Mouse (Mus musculus) midbrain, embryonic 11.5 days (tissue): Measurements from ENCODE around the gene Arhgap25. TPM values are rescaled to one million over a fixed set of nuclear protein-coding genes. Genes with fewer than 3 reads are reported as not detected.

Experiments used
- ATAC-seq: fragments of 200-750 bp; cut with Nextera tagmentation; 2 replicates; pipeline ENCODE4 v1.8.0; 2017; ENCODE audit warnings: moderate TSS enrichment, moderate library complexity; ENCODE audit not compliant: low FRiP score
- DNase-seq: peaks from one replicate; pipeline ENCODE4 v3.0.0; 2015; ENCODE audit warnings: low spot score; ENCODE audit errors: missing footprints
- H3K27ac ChIP-seq: fragments of 300-500 bp; sonication (generic); 2 replicates; pipeline ENCODE4 v1.5.1; 2014; ENCODE audit warnings: low read depth, low read length
- H3K27me3 ChIP-seq: fragments of 300-500 bp; sonication (generic); 2 replicates; pipeline ENCODE4 v1.6.1; 2014; ENCODE audit warnings: mild to moderate bottlenecking, low read length, moderate library complexity, mixed read lengths; ENCODE audit not compliant: control insufficient read depth, insufficient read depth
- H3K36me3 ChIP-seq: fragments of 300-500 bp; sonication (generic); 2 replicates; pipeline ENCODE4 v1.6.1; 2014; ENCODE audit warnings: mild to moderate bottlenecking, low read length, moderate library complexity, mixed read lengths; ENCODE audit not compliant: control insufficient read depth, insufficient read depth
- H3K4me1 ChIP-seq: fragments of 300-500 bp; sonication (generic); 2 replicates; pipeline ENCODE4 v1.6.1; 2014; ENCODE audit warnings: low read length; ENCODE audit not compliant: control insufficient read depth, insufficient read depth
- H3K4me2 ChIP-seq: fragments of 300-500 bp; sonication (generic); 2 replicates; pipeline ENCODE4 v1.6.1; 2014; ENCODE audit warnings: mild to moderate bottlenecking, moderate library complexity
- H3K4me3 ChIP-seq: fragments of 300-500 bp; sonication (generic); 2 replicates; pipeline ENCODE4 v1.5.1; 2014; ENCODE audit warnings: low read depth, low read length
- H3K9ac ChIP-seq: fragments of 300-500 bp; sonication (generic); 2 replicates; pipeline ENCODE4 v1.6.1; 2014; ENCODE audit warnings: low read length
- H3K9me3 ChIP-seq: fragments of 300-500 bp; sonication (generic); 2 replicates; pipeline ENCODE4 v1.6.1; 2016; ENCODE audit warnings: low read length; ENCODE audit not compliant: control insufficient read depth
- WGBS: fragments of 180-500 bp; shearing (Covaris S2); extraction: QIAGEN DNeasy Blood & Tissue Kit; methylation state at CpG from one replicate; pipeline ENCODE4 v1.1.7; 2014; 5-methylcytosine and 5-hydroxymethylcytosine counted together
- polyA plus RNA-seq: library from polyadenylated mRNA; unstranded; fragments of >200 nt; fragmentation: Nextera tagmentation; extraction: Ambion mirVana; gene quantifications from 2 replicates; pipeline ENCODE4 v1.2.1, GENCODE M21; 2014

The Arhgap25 gene
- polyA plus RNA-seq, 1 experiment from 2014 or later, result 1.7 TPM

- DNase-seq, result no peak
Observed at GRCm38 (mm10) chr6:87451016-87451415, 82.0 kb downstream of the Arhgap25 start.

GRCm38 (mm10) chr6:87449534-87449933 lies 83.5 kb downstream of the Arhgap25 start:
- Histone ChIP-seq H3K27me3 (no peaks in the 10 kb centered on the region), H3K9ac (no peak overlapping the region), H3K9me3 (no peaks in the 10 kb centered on the region), H3K4me2 (no peak overlapping the region), H3K36me3 (no peaks in the 10 kb centered on the region), H3K4me3 (no peak overlapping the region), H3K27ac (no peak overlapping the region), H3K4me1 (no peaks in the 10 kb centered on the region)
- WGBS, result 80% methylated on average over 3 of the region's 3 CpGs
- ATAC-seq, result no peak
- DNase-seq, result no peak

More at GRCm38 (mm10) chr6:87451016-87451415, 82.0 kb downstream of the Arhgap25 start:
- Histone ChIP-seq H3K27me3 (no peaks in the 10 kb centered on the region), H3K36me3 (no peaks in the 10 kb centered on the region), H3K9ac (no peak overlapping the region), H3K9me3 (no peaks in the 10 kb centered on the region), H3K4me3 (no peak overlapping the region), H3K4me1 (no peaks in the 10 kb centered on the region), H3K4me2 (no peak overlapping the region), H3K27ac (no peak overlapping the region)
- WGBS, result 69% methylated on average over 3 of the region's 3 CpGs
- no peak for ATAC-seq

GRCm38 (mm10) chr6:87447217-87447616 lies 85.8 kb downstream of the Arhgap25 start:
- Histone ChIP-seq H3K9me3 (no peaks in the 10 kb centered on the region), H3K27ac (no peak overlapping the region), H3K4me3 (no peak overlapping the region), H3K27me3 (no peaks in the 10 kb centered on the region), H3K4me2 (no peak overlapping the region), H3K9ac (no peak overlapping the region), H3K4me1 (no peaks in the 10 kb centered on the region; the same call in 1 of the 2 replicates), H3K36me3 (no peaks in the 10 kb centered on the region)
- WGBS, result 85% methylated on average over 4 of the region's 4 CpGs
- ATAC-seq, result no peak
- DNase-seq, result no peak

GRCm38 (mm10) chr6:87445222-87445621 lies 87.8 kb downstream of the Arhgap25 start:
- Histone ChIP-seq H3K4me3 (no peak overlapping the region), H3K9me3 (no peaks in the 10 kb centered on the region), H3K4me1 (no peaks in the 10 kb centered on the region; the same call in 1 of the 2 replicates), H3K27me3 (no peaks in the 10 kb centered on the region), H3K27ac (no peak overlapping the region), H3K4me2 (no peak overlapping the region), H3K9ac (no peak overlapping the region), H3K36me3 (no peaks in the 10 kb centered on the region)
- WGBS, result 79% methylated on average over 7 of the region's 7 CpGs
- ATAC-seq (no peak), DNase-seq (no peak)

GRCm38 (mm10) chr6:87443253-87443652 lies 89.8 kb downstream of the Arhgap25 start:
- H3K27ac ChIP-seq, result no peak overlapping the region
- WGBS, result 88% methylated on average over 11 of the region's 11 CpGs
- H3K27me3 ChIP-seq, result no peaks in the 10 kb centered on the region
- DNase-seq (no peak), ATAC-seq (no peak)
- H3K9me3 ChIP-seq, result no peaks in the 10 kb centered on the region
- no peak overlapping the region for H3K4me3 ChIP-seq
- no peaks in the 10 kb centered on the region; the same call in 1 of the 2 replicates for H3K4me1 ChIP-seq
- no peak overlapping the region for H3K9ac ChIP-seq
- H3K36me3 ChIP-seq, result no peaks in the 10 kb centered on the region
- H3K4me2 ChIP-seq, result no peak overlapping the region

GRCm38 (mm10) chr6:87436745-87437144 lies 96.3 kb downstream of the Arhgap25 start:
- no peak overlapping the region for H3K27ac ChIP-seq
- DNase-seq (no peak), ATAC-seq (no peak)
- WGBS, result 92% methylated on average over 8 of the region's 8 CpGs
- no peaks in the 10 kb centered on the region for H3K27me3 ChIP-seq
- H3K9ac ChIP-seq, result no peak overlapping the region
- no peaks in the 10 kb centered on the region for H3K9me3 ChIP-seq
- H3K4me1 ChIP-seq, result no peaks in the 10 kb centered on the region
- H3K4me3 ChIP-seq, result no peak overlapping the region
- no peak overlapping the region for H3K4me2 ChIP-seq
- H3K36me3 ChIP-seq, result no peaks in the 10 kb centered on the region

GRCm38 (mm10) chr6:87435791-87436190 lies 97.3 kb downstream of the Arhgap25 start:
- Histone ChIP-seq H3K4me1 (no peaks in the 10 kb centered on the region), H3K27ac (no peak overlapping the region), H3K27me3 (no peaks in the 10 kb centered on the region), H3K4me3 (no peak overlapping the region), H3K9ac (no peak overlapping the region), H3K4me2 (no peak overlapping the region), H3K9me3 (no peaks in the 10 kb centered on the region), H3K36me3 (no peaks in the 10 kb centered on the region)
- no peak for ATAC-seq
- no peak for DNase-seq
- WGBS, result 100% methylated on average over 3 of the region's 3 CpGs

- Histone ChIP-seq H3K4me2 (no peak within 1 kb of the TSS), H3K4me1 (no peaks in the 10 kb centered on the region), H3K9ac (no peak within 1 kb of the TSS), H3K27ac (no peak within 1 kb of the TSS), H3K9me3 (no peaks in the 10 kb centered on the region), H3K27me3 (no peaks in the 10 kb centered on the region), H3K36me3 (no peaks in the 10 kb centered on the region), H3K4me3 (no peak within 1 kb of the TSS)
- ATAC-seq, result no peak
- DNase-seq, result no peak
- 75% methylated on average over 7 of the region's 7 CpGs for WGBS
Observed at GRCm38 (mm10) chr6:87428487-87429044, 104.5 kb downstream of the Arhgap25 start, which contains the start of gene Bmp10. Bmp10 (plus strand) TSS chr6:87428994.

- Histone ChIP-seq H3K9ac (no peak overlapping the region), H3K9me3 (no peaks in the 10 kb centered on the region), H3K27ac (no peak overlapping the region), H3K4me2 (no peak overlapping the region), H3K27me3 (no peaks in the 10 kb centered on the region), H3K4me1 (no peaks in the 10 kb centered on the region), H3K36me3 (no peaks in the 10 kb centered on the region), H3K4me3 (no peak overlapping the region)
- DNase-seq, result no peak
- no peak for ATAC-seq
- WGBS, result 62% methylated on average over 8 of the region's 8 CpGs
Observed at GRCm38 (mm10) chr6:87427616-87428015, 105.4 kb downstream of the Arhgap25 start.
